Mouse (Mus musculus) macrophage (primary cell): ENCODE results near the gene Nrg3. TPM values are rescaled to one million over a fixed set of nuclear protein-coding genes. Genes with fewer than 3 reads are reported as not detected.

Source experiments
- H3K27ac ChIP-seq: fragments of 350-480 bp; formaldehyde crosslinking; 2 replicates; pipeline ENCODE4 v1.9.0; 2021
- H3K36me3 ChIP-seq: fragments of 350-480 bp; formaldehyde crosslinking; 2 replicates; pipeline ENCODE4 v1.9.0; 2021; ENCODE audit errors: inconsistent target
- H3K4me3 ChIP-seq: fragments of 350-480 bp; formaldehyde crosslinking; 2 replicates; pipeline ENCODE4 v1.9.0; 2021; ENCODE audit errors: inconsistent target
- H3K79me2 ChIP-seq: fragments of 350-480 bp; formaldehyde crosslinking; 2 replicates; pipeline ENCODE4 v1.9.0; 2021; ENCODE audit errors: inconsistent target
- WGBS: methylation state at CpG from one replicate; pipeline ENCODE4 v1.1.7; 2026; ENCODE audit warnings: inconsistent platforms; ENCODE audit not compliant: missing documents; 5-methylcytosine and 5-hydroxymethylcytosine counted together
- polyA plus RNA-seq: library from polyadenylated mRNA; stranded (reverse); fragments of 250-400 nt; gene quantifications from 3 replicates; pipeline ENCODE4 v1.2.4, GENCODE M21; 2018; ENCODE audit warnings: inconsistent platforms

Gene Nrg3
- polyA plus RNA-seq, 1 experiment from 2014 or later: not detected

- 82% methylated on average over 3 of the region's 3 CpGs for WGBS
- no peak overlapping the region for H3K4me3 ChIP-seq
- H3K36me3 ChIP-seq: no peaks in the 10 kb centered on the region
- no peak overlapping the region for H3K27ac ChIP-seq
- no peaks in the 10 kb centered on the region for H3K79me2 ChIP-seq
Measured at GRCm38 (mm10) chr14:39109566-39109965, 363.3 kb downstream of the Nrg3 start.

DNA sequence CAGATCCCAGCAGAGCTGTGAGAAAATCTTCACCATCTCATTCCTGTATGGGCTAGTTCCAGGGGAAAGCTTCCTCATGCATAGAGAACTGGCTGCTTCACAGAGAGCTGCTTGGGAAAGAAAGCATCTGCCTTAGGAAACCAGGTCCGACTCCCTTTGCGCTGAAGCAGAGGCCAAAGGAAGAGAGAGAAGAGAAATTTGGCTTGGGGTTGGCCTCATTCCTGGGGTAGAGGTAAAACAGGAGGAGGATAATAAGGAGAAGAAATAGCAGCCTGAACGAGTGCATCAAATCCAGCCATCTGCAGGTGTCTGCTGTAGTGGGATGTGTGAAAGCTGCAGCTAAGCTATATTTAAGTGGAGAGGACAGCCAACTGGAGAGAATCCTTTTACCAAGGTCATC lies 366.1 kb downstream of the Nrg3 start:
- no peak overlapping the region for H3K4me3 ChIP-seq
- H3K27ac ChIP-seq: no peak overlapping the region
- no peaks in the 10 kb centered on the region for H3K79me2 ChIP-seq
- H3K36me3 ChIP-seq: no peaks in the 10 kb centered on the region
- 88% methylated on average over 3 of the region's 3 CpGs for WGBS

DNA sequence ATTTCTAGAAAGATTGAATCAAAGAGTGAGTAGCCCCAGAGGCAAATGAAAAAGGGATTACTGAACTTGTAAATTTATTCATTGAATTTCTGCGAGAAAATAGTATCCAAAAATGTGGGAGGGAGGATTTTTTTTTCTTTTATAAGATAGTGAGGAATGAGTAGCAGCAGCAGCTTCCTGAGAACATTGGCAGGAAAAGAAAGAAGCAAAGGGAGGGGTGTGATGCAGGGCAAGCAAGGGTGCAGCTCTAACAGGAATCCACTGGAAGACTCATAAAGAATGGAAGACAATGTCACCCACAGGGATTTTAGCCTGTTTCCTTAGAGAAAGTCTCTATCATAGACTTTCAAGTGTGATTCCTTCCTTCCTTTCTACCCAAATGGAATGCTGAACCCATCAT lies 377.7 kb downstream of the Nrg3 start:
- no peaks in the 10 kb centered on the region for H3K79me2 ChIP-seq
- H3K27ac ChIP-seq: no peak overlapping the region
- H3K36me3 ChIP-seq: no peaks in the 10 kb centered on the region
- H3K4me3 ChIP-seq: no peak overlapping the region
- 56% methylated on average over 1 of the region's 1 CpGs for WGBS

DNA sequence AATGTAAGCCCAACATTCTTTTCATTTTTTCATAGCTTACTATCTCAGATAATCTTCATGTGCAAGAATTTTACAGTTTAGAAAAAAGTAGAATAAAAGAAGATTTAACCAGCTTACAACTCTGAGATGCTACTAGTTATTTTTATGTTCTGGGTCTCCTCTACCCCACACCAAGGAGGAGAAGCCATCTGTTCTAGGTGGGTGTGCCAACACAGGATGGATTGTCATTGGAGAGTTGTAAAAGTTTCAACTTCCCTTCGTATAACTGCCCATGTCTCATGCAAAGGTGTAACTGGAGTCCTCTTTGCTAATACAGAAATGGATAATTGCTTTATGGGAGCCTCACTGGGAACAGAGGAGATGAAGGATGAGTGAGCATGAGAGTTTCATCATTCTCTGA lies 393.4 kb downstream of the Nrg3 start:
- H3K4me3 ChIP-seq: no peak overlapping the region
- WGBS: 45% methylated on average over 1 of the region's 1 CpGs
- no peak overlapping the region for H3K27ac ChIP-seq
- no peaks in the 10 kb centered on the region for H3K36me3 ChIP-seq
- no peaks in the 10 kb centered on the region for H3K79me2 ChIP-seq

DNA sequence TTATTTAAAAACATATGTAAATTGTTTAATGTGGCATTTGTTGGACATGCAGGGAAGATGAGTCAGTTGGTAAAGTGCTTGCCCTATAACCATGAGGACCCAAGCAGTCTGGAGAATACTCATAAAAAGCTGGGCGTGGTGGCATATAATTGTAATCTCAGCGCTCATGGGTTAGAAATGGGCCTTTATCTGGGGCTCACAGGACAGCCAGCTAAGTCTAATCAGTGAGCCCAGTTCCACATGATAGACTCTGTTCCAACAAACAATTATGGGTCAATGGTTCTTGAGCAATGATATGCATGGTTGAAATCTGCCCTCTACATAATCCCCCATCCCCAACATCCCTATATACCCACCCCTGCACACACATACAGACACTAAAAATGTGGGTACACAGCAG lies 421.3 kb downstream of the Nrg3 start:
- H3K79me2 ChIP-seq: no peaks in the 10 kb centered on the region
- 89% methylated on average over 2 of the region's 2 CpGs for WGBS
- H3K27ac ChIP-seq: no peak overlapping the region
- H3K4me3 ChIP-seq: no peak overlapping the region
- H3K36me3 ChIP-seq: no peaks in the 10 kb centered on the region

DNA sequence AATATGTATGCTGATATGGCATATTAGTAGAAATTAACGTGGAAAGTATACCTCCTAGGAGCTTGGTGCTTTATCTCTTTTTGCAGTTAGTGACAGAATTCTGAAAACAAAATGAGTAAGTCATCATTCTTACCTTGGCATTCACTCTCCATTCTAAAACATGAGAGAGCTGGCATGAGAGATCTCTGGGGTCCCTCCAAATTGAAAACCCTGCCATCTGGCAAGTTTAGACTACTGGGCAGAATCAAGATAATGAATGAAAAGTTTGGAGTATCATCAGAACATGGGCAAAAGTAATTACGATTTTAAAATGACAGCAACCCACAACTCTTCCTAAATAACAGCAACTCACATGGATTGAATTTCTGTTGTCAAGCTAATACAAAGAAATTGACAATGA lies 423.9 kb downstream of the Nrg3 start:
- Histone ChIP-seq H3K27ac (no peak overlapping the region), H3K4me3 (no peak overlapping the region), H3K36me3 (no peaks in the 10 kb centered on the region), H3K79me2 (no peaks in the 10 kb centered on the region)
- 49% methylated on average over 2 of the region's 2 CpGs for WGBS

DNA sequence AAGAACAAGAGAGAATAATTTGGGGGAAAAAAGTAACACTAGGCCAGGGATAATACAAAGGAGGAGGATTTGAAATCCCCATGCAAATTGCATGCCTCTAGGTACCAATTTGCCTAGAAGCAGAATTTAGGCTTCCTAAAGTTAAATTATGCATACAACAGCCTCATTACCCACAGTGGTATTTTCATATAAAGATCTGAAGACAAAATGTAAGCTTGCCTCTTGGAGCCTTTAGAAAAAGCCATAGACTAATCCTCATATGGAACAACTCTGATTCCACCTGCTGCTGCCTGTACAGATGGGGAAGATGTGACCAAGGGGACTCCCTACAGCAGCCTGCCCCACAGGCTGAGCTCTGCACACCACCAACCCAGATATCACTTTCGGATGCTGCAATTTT lies 428.6 kb downstream of the Nrg3 start:
- WGBS: 88% methylated on average over 1 of the region's 1 CpGs
- no peaks in the 10 kb centered on the region for H3K36me3 ChIP-seq

GRCm38 (mm10) chr14:39043793-39044192 lies 429.1 kb downstream of the Nrg3 start:
- Histone ChIP-seq H3K36me3 (no peaks in the 10 kb centered on the region), H3K27ac (no peak overlapping the region), H3K4me3 (no peak overlapping the region), H3K79me2 (no peaks in the 10 kb centered on the region)
- 78% methylated on average over 3 of the region's 3 CpGs for WGBS

More for the DNA sequence above, 428.6 kb downstream of the Nrg3 start:
- H3K79me2 ChIP-seq: no peaks in the 10 kb centered on the region
- no peak overlapping the region for H3K27ac ChIP-seq
- H3K4me3 ChIP-seq: no peak overlapping the region

GRCm38 (mm10) chr14:39043384-39043783 lies 429.5 kb downstream of the Nrg3 start:
- no peak overlapping the region for H3K27ac ChIP-seq
- no peak overlapping the region for H3K4me3 ChIP-seq
- 73% methylated on average over 5 of the region's 5 CpGs for WGBS
- H3K36me3 ChIP-seq: no peaks in the 10 kb centered on the region
- H3K79me2 ChIP-seq: no peaks in the 10 kb centered on the region

- no peaks in the 10 kb centered on the region for H3K36me3 ChIP-seq
- H3K4me3 ChIP-seq: no peak overlapping the region
- no peak overlapping the region for H3K27ac ChIP-seq
- 82% methylated on average over 1 of the region's 1 CpGs for WGBS
- no peaks in the 10 kb centered on the region for H3K79me2 ChIP-seq
Measured at GRCm38 (mm10) chr14:39039046-39039445, 433.8 kb downstream of the Nrg3 start.

DNA sequence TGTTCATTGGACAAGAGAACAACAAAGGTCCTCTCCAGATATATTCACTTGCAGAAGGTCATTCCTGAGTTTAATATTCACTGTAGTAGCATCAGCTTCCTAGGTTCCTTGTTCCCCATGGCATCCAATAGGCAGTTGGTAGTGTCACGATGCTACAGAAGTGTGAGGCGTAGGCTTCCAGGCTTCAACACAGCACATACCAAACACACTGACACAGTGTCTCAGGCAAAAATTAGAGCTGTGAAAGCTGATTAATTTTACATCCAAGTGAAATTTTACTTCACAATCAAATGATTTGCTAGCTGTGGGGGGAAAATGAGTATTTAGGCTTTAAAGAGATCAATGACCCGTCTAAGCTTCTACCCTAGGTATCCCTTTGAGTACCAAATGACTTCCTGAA lies 438.4 kb downstream of the Nrg3 start:
- H3K4me3 ChIP-seq: no peak overlapping the region
- 98% methylated on average over 3 of the region's 3 CpGs for WGBS
- H3K79me2 ChIP-seq: no peaks in the 10 kb centered on the region
- no peaks in the 10 kb centered on the region for H3K36me3 ChIP-seq
- H3K27ac ChIP-seq: no peak overlapping the region

DNA sequence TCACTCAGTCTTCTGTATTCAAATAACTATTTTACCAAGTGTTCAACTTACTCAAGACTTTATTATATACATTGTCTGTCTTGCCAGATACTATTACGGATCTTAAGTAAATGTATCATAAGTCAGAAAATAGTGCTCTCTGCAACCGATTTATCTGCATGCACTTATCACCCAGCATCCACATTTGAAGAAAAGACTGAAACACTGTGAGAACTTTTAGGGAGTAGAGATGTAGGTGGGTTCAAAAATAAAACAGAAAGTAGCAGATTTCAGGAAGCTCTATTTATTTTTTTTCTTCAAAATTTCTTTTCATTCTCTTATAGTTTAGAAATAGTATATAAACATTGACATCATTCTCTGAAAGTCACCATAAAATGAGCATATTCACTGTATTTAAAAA lies 449.8 kb downstream of the Nrg3 start:
- no peaks in the 10 kb centered on the region for H3K36me3 ChIP-seq
- WGBS: 100% methylated on average over 2 of the region's 2 CpGs
- no peaks in the 10 kb centered on the region for H3K79me2 ChIP-seq
- H3K27ac ChIP-seq: no peak overlapping the region
- no peak overlapping the region for H3K4me3 ChIP-seq

GRCm38 (mm10) chr14:39014126-39014525 lies 458.8 kb downstream of the Nrg3 start:
- Histone ChIP-seq H3K79me2 (no peaks in the 10 kb centered on the region), H3K27ac (no peak overlapping the region), H3K4me3 (no peak overlapping the region), H3K36me3 (no peaks in the 10 kb centered on the region)

DNA sequence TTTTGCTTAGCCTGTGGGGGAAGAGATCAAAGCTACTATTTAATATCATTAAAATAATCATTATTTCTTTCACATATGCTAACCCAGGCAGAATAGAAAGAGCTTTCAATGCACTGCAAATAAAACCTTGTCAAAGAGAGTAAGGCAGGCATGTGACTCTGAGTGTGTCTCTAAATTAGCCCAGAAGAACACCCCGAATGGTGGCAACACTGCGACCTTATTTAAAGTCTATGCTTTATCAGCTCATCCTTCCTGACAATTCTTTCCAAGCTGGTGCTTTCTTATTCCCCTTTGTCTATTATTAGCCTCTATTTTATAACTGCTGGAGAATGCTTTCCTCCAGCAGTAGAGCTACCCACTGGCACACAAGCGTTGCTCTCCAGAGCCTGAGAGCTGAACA lies 475.0 kb downstream of the Nrg3 start:
- Histone ChIP-seq H3K79me2 (no peaks in the 10 kb centered on the region), H3K36me3 (no peaks in the 10 kb centered on the region), H3K27ac (no peak overlapping the region), H3K4me3 (no peak overlapping the region)
- 89% methylated on average over 3 of the region's 3 CpGs for WGBS

DNA sequence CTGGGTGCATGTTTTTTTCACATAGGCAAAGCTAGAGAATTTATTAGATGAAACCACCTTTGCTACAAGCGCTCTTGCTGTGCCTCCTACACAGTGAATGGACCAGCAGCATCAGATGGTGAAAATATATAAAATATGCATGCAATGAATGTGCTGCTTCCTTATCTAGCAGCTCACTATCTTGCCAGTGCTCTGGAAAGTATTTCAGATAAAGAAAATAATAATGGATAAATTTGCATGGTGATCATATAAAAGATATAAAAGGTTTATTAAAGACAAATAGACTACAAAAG lies 480.4 kb downstream of the Nrg3 start:
- Histone ChIP-seq H3K36me3 (no peaks in the 10 kb centered on the region), H3K4me3 (no peak overlapping the region), H3K27ac (no peak overlapping the region), H3K79me2 (no peaks in the 10 kb centered on the region)
- WGBS: 100% methylated on average over 1 of the region's 1 CpGs

DNA sequence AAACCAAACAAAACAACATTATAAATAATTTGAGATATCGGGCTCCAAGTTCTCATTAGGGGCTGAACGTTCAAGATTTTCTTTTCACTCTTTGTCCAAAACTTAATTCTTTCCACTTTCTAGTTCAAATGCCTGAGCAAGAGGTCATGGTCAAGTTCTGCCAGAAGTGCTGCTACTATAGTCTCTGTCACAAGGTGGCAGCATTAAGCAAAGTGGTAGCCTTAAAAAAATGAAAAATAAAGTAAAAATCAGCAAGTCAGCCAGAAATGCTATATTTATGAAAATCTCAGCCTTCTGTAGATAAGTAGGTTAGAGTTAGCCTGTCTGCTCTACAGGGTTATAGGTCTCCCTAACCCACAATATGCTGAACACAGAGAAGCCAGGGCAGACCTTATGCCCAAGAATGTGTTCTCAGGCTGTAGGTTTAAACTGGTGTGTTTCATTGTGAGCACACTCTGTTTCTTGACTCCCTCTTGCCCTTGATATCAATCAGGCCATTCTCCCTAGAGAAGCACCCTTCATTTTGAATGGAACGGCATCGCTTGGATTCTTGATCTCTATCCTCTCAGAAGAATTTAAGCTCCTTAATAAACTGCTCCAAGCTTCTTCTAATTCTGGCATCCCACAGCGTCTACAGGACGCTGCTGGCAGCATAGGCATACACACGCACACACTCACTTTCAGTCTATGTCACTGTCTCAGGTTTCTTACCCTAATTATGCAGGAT lies 480.9 kb downstream of the Nrg3 start:
- no peaks in the 10 kb centered on the region for H3K79me2 ChIP-seq
- no peak overlapping the region for H3K4me3 ChIP-seq
- H3K27ac ChIP-seq: no peak overlapping the region
- 89% methylated on average over 7 of the region's 7 CpGs for WGBS
- no peaks in the 10 kb centered on the region for H3K36me3 ChIP-seq
